Mouse (Mus musculus): Measurements from ENCODE around the gene Tatdn2.
A peak's percentile ranks its signal among the peaks of the same experiment; 100 is the strongest.

Gene Tatdn2

DNA sequence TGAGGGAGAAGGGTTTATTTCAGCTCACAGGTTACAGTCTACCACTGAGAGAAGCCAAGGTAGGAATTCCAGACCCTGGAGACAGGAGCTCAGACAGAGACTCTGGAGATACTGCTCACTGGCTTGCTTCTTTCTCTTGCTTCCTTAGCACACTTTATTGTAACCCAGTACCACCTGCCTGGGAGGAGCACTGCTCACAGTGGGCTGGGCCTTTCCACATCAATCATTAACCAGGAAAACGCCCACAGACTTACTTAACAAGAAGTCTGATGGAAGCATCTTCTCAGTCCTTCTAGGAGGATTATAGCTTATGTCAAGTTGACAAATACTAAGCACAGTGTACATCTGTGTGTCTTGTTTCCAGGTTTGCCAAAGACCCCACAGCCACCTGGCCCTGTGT, 17.9 kb downstream of the Tatdn2 start:
- peak; percentile 55 to 69 for DNase-seq

DNA sequence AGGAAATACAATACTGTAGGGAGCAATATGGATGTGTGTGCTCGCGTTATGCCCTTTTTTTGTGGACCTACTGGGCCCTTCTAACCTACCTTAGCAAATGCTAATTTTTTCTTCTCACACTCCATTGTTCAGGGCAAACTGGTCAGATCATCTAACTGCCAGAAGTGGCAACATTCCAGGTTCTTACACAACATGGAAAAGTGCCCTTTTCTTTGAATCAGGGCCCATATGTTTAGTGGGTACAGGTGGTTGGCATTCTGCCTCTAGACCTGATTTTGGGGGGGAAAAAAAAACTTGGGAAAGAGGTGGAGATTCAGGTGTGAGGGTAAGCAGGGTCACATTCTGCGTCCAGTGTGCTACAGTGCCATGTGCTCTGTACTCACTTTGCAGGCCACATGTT, 20.7 kb downstream of the Tatdn2 start:
- no peak for DNase-seq

DNA sequence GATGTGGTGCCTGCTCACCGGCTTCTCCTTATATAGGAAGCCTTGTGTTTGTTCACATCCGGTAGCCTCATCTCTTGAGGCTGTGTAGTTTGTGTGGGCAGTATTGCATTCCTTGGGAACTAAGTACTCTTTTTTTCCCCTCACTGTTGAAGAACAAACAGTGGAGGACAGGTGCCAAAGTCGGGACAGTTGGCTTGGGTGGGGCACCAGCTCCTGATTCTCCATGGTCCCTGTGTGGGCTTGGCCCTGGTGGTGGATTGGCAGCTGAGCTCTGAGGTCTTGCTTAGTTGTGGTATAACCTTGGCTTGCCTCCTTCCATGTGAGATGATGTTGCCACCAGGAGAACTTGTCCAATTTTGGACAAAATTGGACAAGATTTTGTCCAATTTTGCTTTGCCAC, 23.0 kb downstream of the Tatdn2 start, which contains the start of gene Ghrl:
Gene Ghrl, minus strand, starts transcription at position 3 of the 400 bp plus-strand sequence.
- no peak for DNase-seq

DNA sequence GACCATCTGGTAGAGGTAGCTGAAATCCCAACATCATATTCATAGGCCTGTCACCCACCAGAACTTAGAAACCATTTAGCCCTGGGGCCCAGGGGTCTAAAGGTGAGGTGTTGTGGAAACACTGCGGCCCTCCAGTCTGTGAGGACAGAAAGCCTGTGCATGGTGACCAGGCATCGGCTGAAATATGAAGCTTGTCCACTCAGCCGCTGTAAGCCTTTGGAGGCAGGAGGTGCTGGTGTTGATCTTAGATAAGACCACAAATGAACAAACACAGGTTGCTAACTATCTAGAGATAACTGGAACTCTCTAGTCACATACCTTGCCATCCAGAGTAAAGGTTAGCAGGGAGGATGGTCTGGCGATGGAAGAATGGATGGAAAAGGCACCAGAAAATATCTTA, 24.2 kb downstream of the Tatdn2 start:
- DNase-seq: no peak

DNA sequence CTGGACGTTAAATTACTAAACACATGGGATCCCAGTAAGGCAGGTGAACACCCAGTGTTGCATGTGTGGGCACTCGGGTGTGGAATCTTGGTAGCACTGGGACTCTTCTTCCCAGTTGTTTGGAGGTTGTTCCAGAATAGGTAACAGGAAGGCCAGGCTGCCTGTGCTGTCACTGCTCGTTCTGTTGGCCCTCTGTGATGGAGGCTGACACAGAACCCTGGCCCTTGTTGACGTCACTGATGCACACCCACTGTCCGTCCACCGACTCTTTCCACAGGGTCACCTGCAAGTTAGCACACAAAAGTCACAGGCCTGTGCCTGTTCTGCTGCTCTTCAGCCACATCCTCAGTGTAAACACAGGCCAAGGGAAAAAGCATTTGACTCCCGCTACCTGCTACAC, 31.3 kb downstream of the Tatdn2 start:
- DNase-seq: no peak

DNA sequence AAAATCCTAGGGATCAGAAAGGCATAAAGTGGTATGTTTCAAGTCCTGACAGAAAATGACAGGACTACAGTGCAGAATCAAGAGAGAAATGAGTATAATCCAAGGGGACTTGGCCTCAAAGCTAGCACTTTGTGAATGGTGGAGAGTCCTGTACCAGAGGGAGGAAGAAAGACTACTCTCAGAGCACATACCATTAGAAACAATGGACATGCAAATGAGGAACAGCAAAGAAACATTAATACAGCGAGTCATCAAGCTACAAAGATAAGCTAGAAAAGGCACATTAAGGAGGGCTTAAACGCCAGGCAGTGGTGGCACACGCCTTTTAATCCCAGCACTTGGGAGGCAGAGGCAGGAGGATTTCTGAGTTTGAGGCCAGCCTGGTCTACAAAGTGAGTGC, 34.4 kb downstream of the Tatdn2 start:
- no peak for DNase-seq

DNA sequence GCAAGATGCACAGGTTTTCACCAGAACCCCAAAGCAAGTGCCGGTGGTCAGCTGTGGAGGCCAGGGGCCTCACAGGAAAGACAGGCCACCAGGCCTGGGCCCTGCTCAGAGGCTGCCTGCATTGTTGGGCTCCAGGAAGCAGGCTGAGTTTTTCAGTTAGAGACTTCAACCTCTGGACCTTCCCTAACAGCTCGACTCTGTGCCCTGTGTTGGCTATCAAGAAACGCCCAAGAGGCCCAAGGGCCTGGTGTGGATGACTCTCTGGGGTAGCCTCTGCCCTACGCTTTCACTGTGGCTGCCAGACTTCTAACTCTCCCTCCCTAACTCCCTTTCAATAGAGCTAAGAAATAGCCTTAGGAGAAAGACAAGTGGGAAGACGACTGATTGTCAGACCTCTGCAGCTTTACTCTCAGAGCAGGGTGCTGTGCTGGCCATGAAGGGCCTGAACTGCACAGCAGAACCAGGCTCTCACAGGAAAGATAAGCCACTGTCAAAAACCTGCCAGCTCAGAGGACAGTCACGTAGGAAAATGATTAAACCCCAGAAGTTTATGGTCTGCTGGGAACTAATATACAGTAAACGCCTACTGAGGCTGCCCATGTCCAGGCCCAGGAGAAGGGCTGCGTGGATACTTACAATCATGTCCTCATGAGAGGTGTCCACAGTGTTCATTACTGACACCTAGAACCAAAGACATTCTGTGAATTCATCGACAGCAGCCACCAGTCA, 40.6 kb downstream of the Tatdn2 start:
- peak in 1 of 2 experiments; percentile 57 for DNase-seq

DNA sequence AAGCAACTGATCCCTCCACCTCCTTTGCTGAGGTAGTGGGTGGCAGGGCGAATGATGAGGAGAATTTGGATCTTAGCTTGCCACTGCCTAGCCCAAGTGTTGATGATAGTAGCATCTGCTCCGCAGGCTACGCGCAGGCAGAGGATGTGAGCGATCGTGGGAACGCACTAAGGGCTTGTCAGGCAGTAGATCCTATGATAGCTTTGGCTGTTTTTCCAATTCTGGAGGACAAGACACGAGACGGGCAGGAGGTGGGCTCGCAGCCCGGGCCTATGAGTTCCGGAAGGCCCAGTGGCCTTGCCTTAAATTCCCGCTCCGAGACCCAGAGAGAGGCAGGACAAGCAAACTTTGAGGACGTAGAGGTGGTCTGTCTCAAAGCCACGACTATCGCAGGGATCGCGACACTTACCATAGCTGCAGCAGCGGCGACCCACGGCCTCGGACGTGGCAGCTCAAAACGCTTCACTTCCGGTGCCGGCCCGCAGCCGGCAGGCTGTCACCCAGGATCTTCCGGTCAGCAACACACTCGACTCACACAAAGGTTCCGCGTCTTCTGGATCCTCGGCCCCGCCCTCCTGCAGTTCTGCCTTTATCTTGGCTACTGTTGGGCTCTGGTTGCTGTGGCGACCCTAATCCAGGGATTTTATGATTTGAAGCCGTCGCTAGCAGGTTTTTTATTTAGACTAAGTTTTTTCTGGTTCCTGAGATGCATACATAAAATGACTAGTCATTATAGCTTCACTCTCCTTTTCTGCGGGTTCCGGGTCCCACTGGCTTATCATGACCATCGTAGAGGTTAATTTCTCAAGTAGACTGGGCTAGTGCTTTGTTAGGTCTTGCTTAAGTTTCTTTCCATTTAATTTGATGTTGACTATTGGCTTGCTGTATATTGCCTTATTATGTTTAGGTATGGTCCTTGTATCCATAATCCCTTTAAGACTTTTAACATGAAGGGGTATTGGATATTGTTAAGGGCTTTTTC, 43.7 kb downstream of the Tatdn2 start, which contains the start of gene Sec13:
Gene Sec13, minus strand, starts transcription at position 508 of the 982 bp plus-strand sequence.
- DNase-seq: peak; percentile 87 to 91

DNA sequence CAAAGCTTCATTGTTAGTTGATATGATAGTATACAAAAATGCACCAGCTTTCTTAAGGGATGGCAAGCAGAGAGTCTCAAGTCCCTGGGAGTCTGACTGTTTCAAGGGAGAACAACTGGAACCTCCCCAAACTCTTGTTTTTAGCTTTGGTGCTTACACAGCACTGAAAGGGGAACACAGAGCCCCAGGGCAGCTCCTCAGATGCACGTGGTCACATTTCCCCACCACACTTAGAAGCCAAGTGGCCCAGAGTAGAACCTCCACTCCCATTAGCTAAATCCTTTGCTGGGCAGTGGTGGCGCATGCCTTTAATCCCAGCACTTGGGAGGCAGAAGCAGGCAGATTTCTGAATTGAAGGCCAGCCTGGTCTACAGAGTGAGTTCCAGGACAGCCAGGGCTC, 44.6 kb downstream of the Tatdn2 start:
- DNase-seq: no peak

DNA sequence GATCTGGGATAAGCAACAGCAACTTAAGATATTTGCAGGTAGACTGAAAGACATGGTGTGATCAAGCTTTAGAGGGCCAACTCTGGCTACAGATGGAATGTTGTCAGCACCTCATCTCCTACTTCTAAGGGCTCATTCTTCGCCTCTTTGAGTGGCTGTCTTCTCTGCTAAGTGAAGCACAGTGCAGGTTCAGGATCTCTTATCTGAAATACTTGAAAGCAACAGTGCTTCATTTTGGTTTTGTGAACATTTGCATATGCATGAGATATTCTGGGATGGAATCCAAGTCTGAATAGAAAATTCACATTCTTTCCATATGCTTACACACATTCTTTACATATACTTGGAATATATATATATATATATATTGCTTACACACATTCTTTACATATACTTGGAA, 45.5 kb downstream of the Tatdn2 start:
- no peak for DNase-seq

DNA sequence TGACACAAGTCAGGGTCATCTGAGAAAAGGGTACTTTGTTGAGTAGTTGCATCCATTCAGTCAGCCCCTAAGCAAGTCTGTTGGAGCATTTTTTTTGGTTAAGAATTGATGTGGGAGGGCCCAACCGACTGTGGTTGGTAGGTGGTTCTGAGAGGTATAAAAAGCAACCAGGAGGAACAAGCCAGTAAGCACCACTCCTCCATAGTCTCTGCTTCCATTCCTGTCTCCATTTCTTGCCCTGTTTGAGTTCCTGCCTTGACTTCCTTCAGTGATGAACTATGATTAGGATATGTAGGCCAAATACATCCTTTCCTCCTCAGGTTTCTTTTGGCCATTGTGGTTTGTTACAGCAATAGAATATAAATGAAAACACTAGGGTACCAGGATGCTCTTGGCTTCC, 46.3 kb downstream of the Tatdn2 start:
- no peak for DNase-seq

DNA sequence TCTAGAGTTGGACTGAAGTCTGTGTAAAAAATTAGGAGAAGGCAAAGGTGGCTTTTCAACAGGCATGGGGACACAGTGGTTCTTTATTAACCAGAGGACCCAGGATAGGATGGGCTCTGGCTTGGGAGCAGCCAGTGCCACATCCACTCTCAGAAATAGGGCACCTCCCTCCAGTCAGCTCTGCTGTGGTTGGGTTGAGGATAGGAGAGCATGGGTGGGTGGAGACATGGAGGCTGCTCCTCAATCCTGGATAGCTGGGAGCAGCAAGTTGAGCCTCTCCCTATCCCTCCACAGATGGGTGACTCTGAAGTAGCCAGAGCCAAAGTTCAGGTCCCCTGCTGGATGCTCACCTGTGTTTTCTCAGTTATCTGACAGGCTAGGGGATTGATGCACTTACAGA, 48.3 kb downstream of the Tatdn2 start:
- peak; percentile 26 to 69 for DNase-seq

DNA sequence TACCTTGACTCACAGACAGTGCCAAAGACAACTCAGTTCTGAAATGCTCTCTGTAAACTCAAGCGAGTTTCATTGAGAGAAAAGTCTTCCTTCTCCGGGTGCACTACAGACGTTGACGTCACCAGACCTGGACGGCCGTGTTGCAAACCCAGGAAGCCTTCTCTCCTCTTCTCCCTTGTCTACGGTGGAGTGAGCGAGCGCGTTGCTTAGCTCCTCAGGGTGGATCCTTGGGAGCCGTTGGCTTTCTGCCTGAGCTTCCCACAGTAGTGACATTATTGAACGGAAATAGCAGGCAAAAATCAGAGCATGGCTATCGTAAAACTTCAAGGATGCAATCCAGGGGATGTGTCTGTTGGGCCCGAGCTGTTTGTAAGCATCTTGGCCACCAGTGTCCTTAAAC, 50.4 kb downstream of the Tatdn2 start:
- DNase-seq: no peak

DNA sequence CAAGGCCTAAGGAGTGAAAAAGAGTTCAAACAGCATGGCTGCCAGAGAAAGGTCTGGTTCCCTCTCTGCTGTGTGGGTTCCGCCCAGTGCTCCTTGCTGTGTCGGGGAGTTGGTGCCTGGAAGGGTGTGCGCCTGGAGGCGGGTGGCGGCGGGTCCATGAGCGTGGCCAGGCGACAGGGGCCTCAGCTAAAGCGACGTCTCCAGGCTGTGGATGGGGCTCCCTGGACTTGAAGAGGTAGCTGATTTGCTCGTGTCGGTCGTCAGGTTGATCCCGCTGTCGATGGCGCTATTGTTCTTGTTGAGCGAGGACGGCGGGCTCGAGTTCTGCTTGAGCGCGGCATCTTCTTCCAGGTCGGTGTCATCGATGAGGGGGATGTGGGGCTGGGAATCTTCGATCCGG, 51.5 kb downstream of the Tatdn2 start:
- DNase-seq: no peak

DNA sequence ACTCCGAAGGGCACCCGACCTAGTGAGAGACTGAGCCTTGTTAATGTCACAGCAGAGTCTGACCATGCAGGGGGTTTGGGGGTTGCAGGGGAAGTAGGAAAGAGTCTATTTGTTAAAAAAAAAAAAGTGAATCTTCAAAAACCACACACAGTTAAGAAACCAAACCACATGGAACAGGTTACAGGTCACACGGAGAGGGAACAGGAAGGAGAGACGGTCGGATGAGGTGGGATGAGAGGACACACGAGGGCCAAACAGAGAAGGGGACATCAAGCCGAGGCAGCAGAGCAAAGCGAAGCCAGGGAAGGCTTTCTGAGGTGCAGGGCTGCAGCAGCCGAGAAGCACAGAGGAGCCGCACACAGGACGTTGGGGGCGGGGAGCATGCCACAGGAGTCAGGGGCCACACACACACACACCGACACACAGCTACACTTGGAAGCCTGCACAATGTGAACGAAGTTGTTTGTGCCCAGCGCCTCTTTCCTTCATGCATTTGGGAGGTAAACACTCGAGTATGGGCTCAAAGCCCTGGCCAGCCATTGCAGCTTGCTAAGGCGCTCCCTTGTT, 52.4 kb downstream of the Tatdn2 start:
- no peak for DNase-seq
